Mouse (Mus musculus) lung, adult 2 months (tissue): ENCODE data around the gene Marco.

Experiments
- CTCF ChIP-seq: fragments of 200-500 bp; IDR thresholded peaks from 2 replicates; pipeline ENCODE4 v1.5.1; 2011; ENCODE audit warnings: mild to moderate bottlenecking, low read length, control low read depth; ENCODE audit not compliant: insufficient read depth
- POLR2A ChIP-seq: fragments of 200-500 bp; IDR thresholded peaks from 2 replicates; pipeline ENCODE4 v1.6.1; 2011; ENCODE audit warnings: low read depth, mild to moderate bottlenecking, control low read depth, low read length, borderline replicate concordance; ENCODE audit errors: extremely low read depth

GRCm38 (mm10) chr1:120435591-120435990, 69.2 kb downstream of the Marco start:
- TF ChIP-seq CTCF = no peak
- TF ChIP-seq POLR2A = no peak
